Mouse (Mus musculus) stomach, embryonic 16.5 days (tissue): ENCODE measurements at regions not wholly inside any gene's neighbourhood (a gene's known extent, or its start where the extent isn't known, plus 50 kb on each side); places are given as distances from the start of the nearest gene placed in this dataset.

Source experiments
- ATAC-seq: fragments of 200-750 bp; cut with Nextera tagmentation; 2 replicates; pipeline ENCODE4 v1.8.0; 2017; ENCODE audit warnings: moderate number of reproducible peaks, moderate TSS enrichment; ENCODE audit not compliant: insufficient read depth, low FRiP score
- H3K27ac ChIP-seq: fragments of 300-500 bp; sonication (generic); 2 replicates; pipeline ENCODE4 v1.5.1; 2014; ENCODE audit warnings: low read length
- H3K27me3 ChIP-seq: fragments of 300-500 bp; sonication (generic); 2 replicates; pipeline ENCODE4 v1.6.1; 2014; ENCODE audit warnings: low read length, control low read depth, mixed read lengths; ENCODE audit not compliant: control insufficient read depth, insufficient read depth
- H3K36me3 ChIP-seq: fragments of 300-500 bp; sonication (generic); 2 replicates; pipeline ENCODE4 v1.6.1; 2014; ENCODE audit warnings: low read length; ENCODE audit not compliant: control insufficient read depth, insufficient read depth
- H3K4me1 ChIP-seq: fragments of 300-500 bp; sonication (generic); 2 replicates; pipeline ENCODE4 v1.6.1; 2014; ENCODE audit warnings: low read length, control low read depth, mixed read lengths; ENCODE audit not compliant: control insufficient read depth, insufficient read depth
- H3K4me2 ChIP-seq: fragments of 300-500 bp; sonication (generic); 2 replicates; pipeline ENCODE4 v1.6.1; 2014; ENCODE audit warnings: low read depth, low read length, mixed read lengths
- H3K4me3 ChIP-seq: fragments of 300-500 bp; sonication (generic); replicated peaks from 2 replicates; pipeline ENCODE4 v1.5.1; 2014; ENCODE audit warnings: mild to moderate bottlenecking, low read length
- H3K9ac ChIP-seq: fragments of 300-500 bp; sonication (generic); 2 replicates; pipeline ENCODE4 v1.6.1; 2014; ENCODE audit warnings: low read length
- H3K9me3 ChIP-seq: fragments of 300-500 bp; sonication (generic); replicated peaks from 2 replicates; pipeline ENCODE4 v1.6.1; 2016; ENCODE audit warnings: low read length, control low read depth; ENCODE audit not compliant: control insufficient read depth
- WGBS: fragments of 180-500 bp; shearing (Covaris S2); extraction: QIAGEN DNeasy Blood & Tissue Kit; methylation state at CpG from one replicate; pipeline ENCODE4 v1.1.7; 2014; 5-methylcytosine and 5-hydroxymethylcytosine counted together

DNA sequence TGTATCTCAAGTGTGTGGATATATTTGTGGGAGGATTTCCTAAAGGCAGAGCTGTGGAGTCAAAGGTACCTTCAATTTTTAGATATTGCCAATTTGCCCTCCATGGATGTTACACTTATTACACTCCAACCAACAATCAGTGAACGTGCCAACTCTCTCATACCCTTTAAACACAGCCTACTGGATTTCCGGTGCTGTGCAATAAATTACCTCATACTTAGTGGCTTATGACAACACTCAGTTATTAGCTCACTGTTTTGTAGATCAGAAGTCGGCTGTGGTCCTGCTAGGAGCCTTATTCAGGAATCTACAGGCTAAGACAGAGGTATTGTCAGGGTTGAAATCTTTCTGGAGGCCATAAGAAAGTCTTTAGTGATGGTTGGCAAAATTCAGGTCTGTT is 77.2 kb downstream of the Ddx3x start:
- 78% methylated on average over 3 of the region's 3 CpGs for WGBS
- Histone ChIP-seq H3K27me3 (peaks cover 3% of the 10 kb centered on the region; the same call in 1 of the 2 replicates), H3K4me3 (no peak overlapping the region), H3K36me3 (no peaks in the 10 kb centered on the region), H3K9ac (no peak overlapping the region), H3K4me1 (no peaks in the 10 kb centered on the region), H3K27ac (no peak overlapping the region), H3K9me3 (no peaks in the 10 kb centered on the region), H3K4me2 (no peak overlapping the region)
- ATAC-seq: no peak

GRCm38 (mm10) chrX:13360436-13360835 is 79.7 kb downstream of the Ddx3x start:
- WGBS: 65% methylated on average over 5 of the region's 5 CpGs

GRCm38 (mm10) chrX:13370319-13370718 is 89.5 kb downstream of the Ddx3x start:
- no peaks in the 10 kb centered on the region for H3K4me1 ChIP-seq
- no peak overlapping the region for H3K4me2 ChIP-seq
- ATAC-seq: no peak
- H3K9ac ChIP-seq: no peak overlapping the region
- H3K27me3 ChIP-seq: peaks cover 7% of the 10 kb centered on the region; the same call in 1 of the 2 replicates
- H3K9me3 ChIP-seq: no peaks in the 10 kb centered on the region
- no peak overlapping the region for H3K27ac ChIP-seq
- WGBS: 81% methylated on average over 4 of the region's 4 CpGs
- no peaks in the 10 kb centered on the region for H3K36me3 ChIP-seq
- no peak overlapping the region for H3K4me3 ChIP-seq

More at GRCm38 (mm10) chrX:13360436-13360835, 79.7 kb downstream of the Ddx3x start:
- H3K9me3 ChIP-seq: no peaks in the 10 kb centered on the region
- H3K27ac ChIP-seq: no peak overlapping the region
- no peak overlapping the region for H3K4me2 ChIP-seq
- no peak overlapping the region for H3K9ac ChIP-seq
- peaks cover 10% of the 10 kb centered on the region; the same call in 1 of the 2 replicates for H3K27me3 ChIP-seq
- no peaks in the 10 kb centered on the region for H3K4me1 ChIP-seq
- no peak for ATAC-seq
- H3K4me3 ChIP-seq: no peak overlapping the region
- H3K36me3 ChIP-seq: no peaks in the 10 kb centered on the region

GRCm38 (mm10) chrX:13372752-13373151 is 92.0 kb downstream of the Ddx3x start:
- WGBS: 64% methylated on average over 4 of the region's 4 CpGs
- Histone ChIP-seq H3K9ac (no peak overlapping the region), H3K4me1 (no peaks in the 10 kb centered on the region), H3K9me3 (no peaks in the 10 kb centered on the region), H3K4me3 (no peak overlapping the region), H3K27ac (no peak overlapping the region), H3K4me2 (no peak overlapping the region), H3K36me3 (no peaks in the 10 kb centered on the region), H3K27me3 (peaks cover 7% of the 10 kb centered on the region; the same call in 1 of the 2 replicates)
- no peak for ATAC-seq

DNA sequence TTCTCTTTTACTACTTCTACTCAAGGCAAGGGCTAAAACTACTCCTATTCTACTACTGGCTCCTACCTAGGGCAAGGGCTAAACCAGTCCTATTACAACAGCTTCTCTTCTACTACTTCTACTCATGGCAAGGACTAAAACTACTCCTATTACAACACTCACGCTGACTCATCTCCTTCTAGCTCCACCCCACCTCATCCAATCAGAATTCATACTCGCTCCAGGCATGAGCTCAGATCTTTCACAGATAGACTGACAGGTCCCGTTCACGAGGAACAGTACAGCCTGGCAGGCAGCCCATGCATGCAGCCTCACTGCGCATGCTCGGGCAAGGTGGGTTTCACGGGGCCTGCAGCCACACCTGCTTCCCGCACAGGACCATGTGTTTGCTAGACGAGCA is 79.6 kb upstream of the Nyx start:
- Histone ChIP-seq H3K4me1 (no peaks in the 10 kb centered on the region), H3K27ac (no peak overlapping the region), H3K9me3 (no peaks in the 10 kb centered on the region), H3K36me3 (no peaks in the 10 kb centered on the region), H3K27me3 (no peaks in the 10 kb centered on the region), H3K4me2 (no peak overlapping the region), H3K4me3 (no peak overlapping the region), H3K9ac (no peak overlapping the region)
- ATAC-seq: no peak
- 69% methylated on average over 9 of the region's 9 CpGs for WGBS

DNA sequence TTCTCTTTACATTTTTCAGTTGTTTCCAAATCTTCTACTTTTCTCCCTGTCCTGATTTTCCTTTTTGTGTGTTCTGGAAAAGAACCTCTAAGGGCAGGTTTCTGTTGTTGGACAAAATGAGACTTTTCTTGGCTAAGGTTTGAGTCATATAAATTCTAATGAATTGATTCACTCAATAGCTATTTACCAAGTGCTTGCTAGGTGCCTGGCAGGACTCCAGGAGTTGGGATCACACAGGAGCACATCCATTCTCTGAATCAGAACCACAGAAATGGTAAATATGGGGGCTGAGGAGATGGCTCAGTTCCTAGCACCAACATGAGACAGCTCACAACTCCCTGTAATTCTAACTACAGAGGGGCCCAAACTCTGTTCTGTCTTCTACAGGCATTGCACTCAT is 67.4 kb upstream of the Nyx start:
- H3K27me3 ChIP-seq: peaks cover 11% of the 10 kb centered on the region; the same call in 1 of the 2 replicates
- no peak overlapping the region for H3K4me3 ChIP-seq
- no peaks in the 10 kb centered on the region for H3K36me3 ChIP-seq
- ATAC-seq: no peak
- no peak overlapping the region for H3K4me2 ChIP-seq
- no peaks in the 10 kb centered on the region; the same call in 1 of the 2 replicates for H3K9me3 ChIP-seq
- no peaks in the 10 kb centered on the region for H3K4me1 ChIP-seq
- no peak overlapping the region for H3K27ac ChIP-seq
- H3K9ac ChIP-seq: no peak overlapping the region

GRCm38 (mm10) chrX:13412726-13413125 is 53.2 kb upstream of the Nyx start:
- H3K27ac ChIP-seq: no peak overlapping the region
- no peaks in the 10 kb centered on the region for H3K4me1 ChIP-seq
- ATAC-seq: no peak
- H3K27me3 ChIP-seq: peaks cover 10% of the 10 kb centered on the region; the same call in 1 of the 2 replicates
- no peak overlapping the region for H3K4me2 ChIP-seq
- no peak overlapping the region for H3K4me3 ChIP-seq
- no peaks in the 10 kb centered on the region for H3K9me3 ChIP-seq
- no peaks in the 10 kb centered on the region for H3K36me3 ChIP-seq
- 43% methylated on average over 2 of the region's 2 CpGs for WGBS
- H3K9ac ChIP-seq: no peak overlapping the region

- H3K27me3 ChIP-seq: peaks cover 10% of the 10 kb centered on the region; the same call in 1 of the 2 replicates
- H3K4me1 ChIP-seq: no peaks in the 10 kb centered on the region
- peak; percentile 80; the same call in 1 of the 2 replicates for ATAC-seq
- no peak overlapping the region for H3K27ac ChIP-seq
- H3K4me3 ChIP-seq: no peak overlapping the region
- 46% methylated on average over 3 of the region's 3 CpGs for WGBS
- H3K9ac ChIP-seq: no peak overlapping the region
- H3K4me2 ChIP-seq: no peak overlapping the region
- H3K9me3 ChIP-seq: no peaks in the 10 kb centered on the region
- no peaks in the 10 kb centered on the region for H3K36me3 ChIP-seq
These were observed 52.8 kb upstream of the Nyx start for GRCm38 (mm10) chrX:13413135-13413534.
